Mouse (Mus musculus) monocyte, adult 2 months (primary cell): ENCODE measurements around the gene Pgm5.
"Not testable (repeated sequence)": the region's sequence is repeated elsewhere in the genome, so short reads cannot be mapped to it uniquely, and the experiment has no call there.

Source experiments
- DNase-seq, 2 experiments: peaks; one replicate each; pipeline ENCODE4 v3.0.0; 2022; ENCODE audit warnings: low spot score in 2 of 2, low read depth in 1 of 2

The Pgm5 gene

GRCm38 (mm10) chr19:24861612-24862451 is at the start of gene Pgm5:
Gene Pgm5 (minus strand): TSS chr19:24861855.
- no peak for DNase-seq

DNA sequence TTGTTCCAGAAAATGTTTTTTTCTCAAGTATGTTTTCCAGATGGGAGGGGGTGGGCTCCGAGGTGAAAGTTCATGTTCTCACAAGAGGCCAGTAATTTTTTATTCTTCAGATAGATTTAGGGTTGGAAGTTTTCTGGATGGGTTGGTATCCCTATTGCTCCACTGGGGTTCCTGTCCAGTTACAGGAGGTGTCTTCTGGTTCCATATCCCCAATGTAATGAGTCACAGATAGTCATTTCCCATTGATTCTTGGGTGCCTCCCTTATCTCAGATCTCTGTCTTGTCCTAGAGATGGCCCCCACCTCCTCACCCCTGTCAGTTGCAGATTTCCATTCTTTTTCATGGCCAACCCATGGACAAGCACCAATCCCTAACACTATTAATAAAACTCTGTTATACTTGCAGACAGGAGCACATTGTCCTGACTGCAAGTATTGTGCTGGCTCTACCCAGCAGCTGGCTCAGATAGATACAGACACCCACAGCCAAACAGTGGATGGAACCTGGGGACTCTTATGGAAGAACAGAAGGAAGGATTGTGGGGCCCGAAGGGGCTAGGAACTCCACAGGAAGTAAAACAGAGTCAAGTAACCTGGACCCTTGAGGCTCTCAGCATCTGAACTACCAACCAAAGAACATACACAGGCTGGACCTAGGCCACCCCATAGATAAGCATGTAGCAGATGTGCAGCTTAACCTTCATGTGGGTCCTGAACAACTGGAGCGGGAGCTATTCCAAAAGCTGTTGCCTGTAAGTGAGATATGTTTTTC is 46.9 kb upstream of the Pgm5 start:
- no peak for DNase-seq

DNA sequence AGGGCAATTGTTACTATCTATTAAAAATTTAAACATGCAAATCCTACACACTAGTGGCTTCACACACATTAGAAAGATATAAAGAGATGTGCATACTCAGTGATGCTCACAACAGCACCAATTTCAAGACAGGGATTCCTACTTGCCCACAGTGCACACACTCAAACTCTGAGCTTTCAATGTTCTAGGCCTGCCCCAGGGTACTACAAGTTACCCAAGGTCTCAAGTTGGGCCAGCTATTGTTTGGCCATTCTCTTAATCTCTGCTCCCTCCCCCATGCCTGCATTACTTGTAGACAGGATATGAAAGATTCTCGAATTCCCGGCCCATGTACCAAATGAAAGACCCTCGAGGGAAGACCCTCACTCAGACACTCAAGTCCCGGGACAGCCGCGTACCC is 46.0 kb upstream of the Pgm5 start:
- no peak for DNase-seq

DNA sequence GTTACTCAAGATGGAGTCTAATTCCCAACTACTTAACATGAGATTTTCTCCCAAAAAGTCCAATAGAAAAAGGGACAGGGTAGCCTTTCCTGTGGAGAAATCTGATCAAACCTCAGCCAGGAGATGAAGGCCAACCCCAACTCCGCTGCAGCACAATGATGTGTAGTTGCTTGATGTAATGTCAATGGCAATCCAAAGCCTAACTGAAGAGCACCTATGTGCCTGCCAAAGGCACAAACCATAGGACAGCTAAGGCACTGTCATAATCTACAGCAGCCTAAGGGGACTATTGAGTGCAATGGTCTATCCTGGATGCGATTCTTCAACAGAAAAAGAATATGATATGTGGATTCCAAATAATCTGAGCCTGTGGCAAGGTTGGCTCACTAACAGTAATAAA is 41.2 kb upstream of the Pgm5 start:
- no peak for DNase-seq

GRCm38 (mm10) chr19:24902256-24902655 is 40.6 kb upstream of the Pgm5 start:
- no peak for DNase-seq

DNA sequence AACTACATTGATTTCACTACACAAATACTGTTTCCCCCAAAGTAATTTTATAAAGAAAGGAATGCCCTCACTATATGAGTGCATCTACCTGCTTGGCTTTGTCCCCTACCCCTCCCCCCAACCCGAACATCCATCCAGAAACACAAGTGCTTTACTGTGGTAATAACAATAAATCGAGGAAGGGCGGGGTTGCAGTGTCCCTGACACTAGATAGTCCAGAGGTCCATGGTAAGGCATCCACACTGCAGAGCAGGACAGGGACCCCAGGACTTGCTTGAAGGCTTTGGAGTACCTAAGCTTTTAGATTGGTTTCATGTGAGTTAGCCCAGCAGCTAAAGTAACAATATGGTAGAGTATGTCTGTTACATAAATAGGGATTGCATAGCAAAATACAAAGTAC is 40.0 kb upstream of the Pgm5 start:
- DNase-seq: no peak

DNA sequence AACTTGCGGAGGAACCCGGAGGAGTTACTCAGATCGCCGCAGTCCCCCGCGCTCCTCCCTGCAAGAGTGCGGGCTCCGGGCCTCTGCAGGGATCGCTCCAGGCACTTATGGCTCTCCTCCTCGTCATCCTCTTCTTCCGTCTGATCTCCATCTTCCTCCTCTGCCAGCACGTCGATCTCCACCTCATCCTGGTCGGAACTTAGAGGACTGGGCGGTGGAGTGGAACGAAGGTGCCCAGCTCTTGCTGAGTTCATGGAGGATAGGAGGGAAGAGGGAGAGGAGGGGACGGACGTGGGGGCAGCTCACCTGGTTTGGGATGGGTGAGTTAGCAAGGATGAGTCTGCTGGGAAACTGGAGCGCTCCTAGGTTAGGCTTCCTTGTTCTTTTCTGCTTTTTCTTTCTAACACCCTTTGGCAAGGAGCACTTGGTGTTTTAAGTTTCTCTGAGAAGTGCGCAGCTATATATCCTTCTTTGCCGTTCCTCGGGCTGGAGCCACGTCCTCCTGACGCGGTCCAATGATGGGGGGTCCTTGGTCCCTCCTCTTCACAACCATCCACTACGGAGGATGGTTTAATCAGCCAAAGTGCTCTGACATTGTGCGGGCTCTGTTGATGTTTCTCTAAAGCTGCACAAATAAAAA is 39.0 kb upstream of the Pgm5 start, which contains the start of gene Foxd4:
Gene Foxd4 (minus strand): TSS at position 617 of the 640 bp plus-strand sequence.
- DNase-seq: no peak

- DNase-seq: no peak
Observed at GRCm38 (mm10) chr19:24899578-24900544, 38.2 kb upstream of the Pgm5 start.

GRCm38 (mm10) chr19:24898737-24899577 is 37.3 kb upstream of the Pgm5 start:
- DNase-seq: no peak

DNA sequence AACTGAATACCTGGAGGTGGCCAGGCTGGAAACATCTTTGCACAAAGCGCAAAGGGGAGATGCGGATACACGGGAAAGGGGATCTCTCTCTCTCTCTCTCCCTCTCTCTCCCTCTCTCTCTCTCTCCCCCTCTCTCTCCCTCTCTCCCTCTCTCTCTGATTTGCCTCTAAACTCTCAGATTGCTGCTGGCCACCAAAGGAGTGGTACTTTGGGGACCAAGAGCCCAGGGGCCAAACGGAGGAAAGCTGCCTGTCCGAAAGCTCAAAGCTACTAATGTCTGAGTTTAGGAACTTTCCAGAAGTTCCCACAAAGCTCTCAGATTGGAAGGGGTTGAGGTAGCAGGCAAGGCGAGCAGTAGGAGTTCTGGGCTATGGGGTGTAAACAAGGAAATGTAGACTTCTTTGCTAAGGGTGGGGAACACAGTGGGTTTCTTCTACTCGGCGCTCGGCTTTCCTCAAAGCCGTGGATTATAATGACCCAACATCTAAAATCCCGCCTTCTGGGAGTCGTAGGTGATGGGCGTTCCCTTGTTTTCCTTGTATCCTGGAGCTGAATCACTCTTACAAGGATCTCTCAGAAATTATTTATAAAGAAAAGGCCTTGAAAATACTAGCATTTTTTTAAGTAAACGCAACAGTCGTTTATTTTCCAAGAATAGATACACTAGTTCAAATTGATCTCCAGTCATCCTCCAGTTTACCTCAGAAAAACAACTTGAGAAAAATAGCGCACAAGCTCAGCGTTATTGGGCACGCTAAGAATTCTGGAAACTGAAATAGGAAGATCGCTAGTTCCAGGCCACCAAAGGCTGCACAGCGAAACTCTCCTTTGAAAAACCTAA is 36.5 kb upstream of the Pgm5 start:
- no peak for DNase-seq

DNA sequence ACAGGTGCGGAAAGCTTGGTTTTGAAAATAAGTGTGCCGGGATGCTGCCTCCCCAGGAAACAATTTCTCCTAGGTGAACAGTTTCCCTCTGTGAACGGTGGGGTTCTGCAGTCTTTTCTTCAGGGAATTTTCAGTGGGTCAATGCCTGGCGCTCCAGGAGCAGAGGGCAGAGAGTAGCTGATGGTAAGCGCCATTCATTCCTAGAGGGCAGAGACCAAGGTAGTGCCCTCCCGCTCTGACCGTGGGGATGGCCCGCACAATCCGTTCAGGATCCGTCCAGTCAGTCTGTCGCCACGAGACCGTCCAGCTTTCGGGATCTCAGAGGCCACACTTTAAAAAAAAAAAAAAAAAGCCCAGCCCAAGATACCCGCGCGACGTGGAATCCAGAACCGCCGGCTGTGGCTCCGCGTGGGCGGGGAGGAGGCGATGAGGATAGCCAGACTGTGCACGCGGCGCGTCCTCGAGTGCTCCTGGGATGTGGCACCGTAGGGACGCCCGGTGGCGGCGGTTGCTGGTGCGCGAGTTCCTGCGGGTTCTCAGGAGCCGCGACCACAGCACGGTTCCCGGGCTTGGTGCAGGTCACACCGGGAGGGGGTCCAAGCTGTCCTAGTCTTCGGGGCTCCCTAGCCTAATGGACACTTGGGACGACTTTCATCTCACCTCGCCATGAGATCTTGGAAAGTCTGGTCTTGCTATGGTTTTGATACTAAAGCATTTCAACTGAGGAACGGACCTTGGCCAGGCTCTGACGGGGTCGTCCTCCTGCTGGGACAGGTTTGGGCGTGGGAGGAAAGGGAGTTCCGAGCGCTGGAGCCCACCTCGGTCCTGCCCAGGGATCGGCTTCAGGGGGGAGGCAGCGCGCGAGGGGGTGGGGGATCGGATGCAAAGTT is 35.6 kb upstream of the Pgm5 start:
- DNase-seq: no peak

DNA sequence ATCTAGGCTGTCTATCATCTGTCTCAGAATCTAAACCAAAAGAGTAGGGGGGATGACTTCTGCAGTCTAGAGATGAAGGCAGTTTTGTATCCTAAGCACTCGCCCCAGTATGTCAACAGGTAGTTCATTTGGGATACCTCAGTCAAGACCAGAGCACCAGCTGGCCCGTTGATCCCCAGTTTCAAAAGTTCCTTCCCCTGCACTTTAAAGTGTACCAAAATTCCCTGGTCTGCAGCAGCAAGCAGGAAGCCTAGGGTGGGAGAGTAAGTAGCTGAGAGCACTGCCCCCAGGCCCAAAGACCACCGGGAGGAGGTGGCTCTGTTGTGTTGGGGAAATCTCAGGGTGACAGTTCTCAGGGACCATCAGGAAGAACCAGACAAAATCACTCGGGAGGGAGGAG is 34.9 kb upstream of the Pgm5 start:
- DNase-seq: no peak

- no peak for DNase-seq
Observed at GRCm38 (mm10) chr19:24886888-24887287, 25.2 kb upstream of the Pgm5 start.

GRCm38 (mm10) chr19:24885504-24885903 is 23.8 kb upstream of the Pgm5 start:
- DNase-seq: no peak

GRCm38 (mm10) chr19:24881237-24881636 is 19.6 kb upstream of the Pgm5 start:
- no peak for DNase-seq

GRCm38 (mm10) chr19:24875129-24875870 is 13.6 kb upstream of the Pgm5 start, which contains the start of gene Gm10053:
Gene Gm10053 (plus strand): TSS chr19:24875686.
- not testable (repeated sequence) for DNase-seq

- no peak for DNase-seq
Observed at GRCm38 (mm10) chr19:24873873-24874272, 12.2 kb upstream of the Pgm5 start.
